Mouse (Mus musculus): ENCODE results near the gene Gm20481. TPM values are rescaled to one million over a fixed set of nuclear protein-coding genes. Genes with fewer than 3 reads are reported as not detected.

Gene Gm20481
- polyA plus RNA-seq, 1 experiment = not detected

- Histone ChIP-seq H3K4me3 (no peak overlapping the region), H3ac (ENCODE audit: control insufficient read depth, insufficient read length) (no peak overlapping the region), H3K4me2 (ENCODE audit: low read depth) (no peak overlapping the region), H3K27me3 (ENCODE audit: control insufficient read depth, insufficient read depth, insufficient read length) (no peaks in the 10 kb centered on the region), H3K79me2 (ENCODE audit: control insufficient read depth, insufficient read depth) (peaks cover 36% of the 10 kb centered on the region), H3K36me3 (ENCODE audit: control insufficient read depth, insufficient read depth) (peaks cover 49% of the 10 kb centered on the region)
- TF ChIP-seq REST (IDR thresholded peaks at IDR 0.05; ENCODE audit: insufficient read depth, insufficient read length) = no peak
- no peak for TF ChIP-seq SRF (IDR thresholded peaks at IDR 0.05; ENCODE audit: control insufficient read depth, insufficient read length, low read depth)
- TF ChIP-seq MYOG (IDR thresholded peaks at IDR 0.05; ENCODE audit: control insufficient read depth in 1 of 3, insufficient read depth in 1 of 3, insufficient read length in 2 of 3, low read depth in 2 of 3) = no peak
- no peak for TF ChIP-seq TCF3 (IDR thresholded peaks at IDR 0.05; ENCODE audit: insufficient read length, low read depth)
- TF ChIP-seq MAX (IDR thresholded peaks at IDR 0.05; ENCODE audit: low read depth) = no peak
- no peak for TF ChIP-seq MYOD1 (IDR thresholded peaks at IDR 0.05; ENCODE audit: control insufficient read depth in 1 of 3, insufficient read length in 2 of 3, low read depth in 2 of 3)
- TF ChIP-seq USF1 (IDR thresholded peaks at IDR 0.05; ENCODE audit: low read depth) = no peak
- TF ChIP-seq TCF12 (IDR thresholded peaks at IDR 0.05; ENCODE audit: insufficient read depth, poor library complexity, severe bottlenecking) = no peak
- TF ChIP-seq POLR2AphosphoS2 (IDR thresholded peaks at IDR 0.05; ENCODE audit: insufficient read length, low read depth) = no peak
- no peak for TF ChIP-seq E2F4 (IDR thresholded peaks at IDR 0.05; ENCODE audit: insufficient read depth)
These were observed 37.8 kb downstream of the Gm20481 start for GRCm38 (mm10) chr17:35007387-35007991.

GRCm38 (mm10) chr17:35009586-35009985, 39.9 kb downstream of the Gm20481 start:
- H3ac ChIP-seq (ENCODE audit: control insufficient read depth, insufficient read length) = no peak overlapping the region

GRCm38 (mm10) chr17:35011440-35011839, 41.7 kb downstream of the Gm20481 start:
- H3K79me2 ChIP-seq (ENCODE audit: control insufficient read depth, insufficient read depth) = peaks cover 4% of the 10 kb centered on the region
- H3K4me3 ChIP-seq = no peak overlapping the region
- H3K27me3 ChIP-seq (ENCODE audit: control insufficient read depth, insufficient read depth, insufficient read length) = no peaks in the 10 kb centered on the region
- peaks cover 39% of the 10 kb centered on the region for H3K36me3 ChIP-seq (ENCODE audit: control insufficient read depth, insufficient read depth)
- no peak overlapping the region for H3ac ChIP-seq (ENCODE audit: control insufficient read depth, insufficient read length)
- TF ChIP-seq POLR2A (IDR thresholded peaks at IDR 0.05; ENCODE audit: insufficient read length, low read depth) (peak; percentile 28), MYOD1 (IDR thresholded peaks at IDR 0.05; ENCODE audit: control insufficient read depth in 1 of 3, insufficient read length in 2 of 3, low read depth in 2 of 3) (no peak)
- no peak overlapping the region for H3K4me2 ChIP-seq (ENCODE audit: low read depth)

More at GRCm38 (mm10) chr17:35009586-35009985, 39.9 kb downstream of the Gm20481 start:
- TF ChIP-seq USF1 (IDR thresholded peaks at IDR 0.05; ENCODE audit: low read depth) (no peak), POLR2AphosphoS2 (IDR thresholded peaks at IDR 0.05; ENCODE audit: insufficient read length, low read depth) (no peak), E2F4 (IDR thresholded peaks at IDR 0.05; ENCODE audit: insufficient read depth) (no peak), MYOG (IDR thresholded peaks at IDR 0.05; ENCODE audit: control insufficient read depth in 1 of 3, insufficient read depth in 1 of 3, insufficient read length in 2 of 3, low read depth in 2 of 3) (no peak), POLR2A (IDR thresholded peaks at IDR 0.05; ENCODE audit: insufficient read length, low read depth) (no peak), SRF (IDR thresholded peaks at IDR 0.05; ENCODE audit: control insufficient read depth, insufficient read length, low read depth) (no peak), TCF3 (IDR thresholded peaks at IDR 0.05; ENCODE audit: insufficient read length, low read depth) (no peak), TCF12 (IDR thresholded peaks at IDR 0.05; ENCODE audit: insufficient read depth, poor library complexity, severe bottlenecking) (no peak), MAX (IDR thresholded peaks at IDR 0.05; ENCODE audit: low read depth) (no peak), CEBPB (IDR thresholded peaks at IDR 0.05; ENCODE audit: insufficient read depth, poor library complexity, severe bottlenecking) (no peak), REST (IDR thresholded peaks at IDR 0.05; ENCODE audit: insufficient read depth, insufficient read length) (no peak), MYOD1 (IDR thresholded peaks at IDR 0.05; ENCODE audit: control insufficient read depth in 1 of 3, insufficient read length in 2 of 3, low read depth in 2 of 3) (no peak)
- no peak overlapping the region for H3K4me3 ChIP-seq
- no peaks in the 10 kb centered on the region for H3K27me3 ChIP-seq (ENCODE audit: control insufficient read depth, insufficient read depth, insufficient read length)
- no peak overlapping the region for H3K4me2 ChIP-seq (ENCODE audit: low read depth)
- H3K36me3 ChIP-seq (ENCODE audit: control insufficient read depth, insufficient read depth) = peaks cover 55% of the 10 kb centered on the region
- H3K79me2 ChIP-seq (ENCODE audit: control insufficient read depth, insufficient read depth) = peaks cover 15% of the 10 kb centered on the region

- Histone ChIP-seq H3ac (ENCODE audit: control insufficient read depth, insufficient read length) (no peak overlapping the region), H3K79me2 (ENCODE audit: control insufficient read depth, insufficient read depth) (peaks cover 4% of the 10 kb centered on the region), H3K36me3 (ENCODE audit: control insufficient read depth, insufficient read depth) (peaks cover 29% of the 10 kb centered on the region), H3K4me2 (ENCODE audit: low read depth) (no peak overlapping the region), H3K4me3 (no peak overlapping the region), H3K27me3 (ENCODE audit: control insufficient read depth, insufficient read depth, insufficient read length) (no peaks in the 10 kb centered on the region)
- TF ChIP-seq CEBPB (IDR thresholded peaks at IDR 0.05; ENCODE audit: insufficient read depth, poor library complexity, severe bottlenecking) (no peak), MYOG (IDR thresholded peaks at IDR 0.05; ENCODE audit: control insufficient read depth in 1 of 3, insufficient read depth in 1 of 3, insufficient read length in 2 of 3, low read depth in 2 of 3) (no peak), POLR2A (IDR thresholded peaks at IDR 0.05; ENCODE audit: insufficient read length, low read depth) (peak; percentile 19)
These were observed 42.7 kb downstream of the Gm20481 start for GRCm38 (mm10) chr17:35012430-35012829.

GRCm38 (mm10) chr17:35013221-35013620, 43.5 kb downstream of the Gm20481 start:
- Histone ChIP-seq H3K27me3 (ENCODE audit: control insufficient read depth, insufficient read depth, insufficient read length) (no peaks in the 10 kb centered on the region), H3K36me3 (ENCODE audit: control insufficient read depth, insufficient read depth) (peaks cover 23% of the 10 kb centered on the region), H3K79me2 (ENCODE audit: control insufficient read depth, insufficient read depth) (no peaks in the 10 kb centered on the region), H3K4me3 (no peak overlapping the region), H3K4me2 (ENCODE audit: low read depth) (no peak overlapping the region), H3ac (ENCODE audit: control insufficient read depth, insufficient read length) (no peak overlapping the region)
- no peak for TF ChIP-seq POLR2A (IDR thresholded peaks at IDR 0.05; ENCODE audit: insufficient read length, low read depth)
- TF ChIP-seq SRF (IDR thresholded peaks at IDR 0.05; ENCODE audit: control insufficient read depth, insufficient read length, low read depth) = no peak
- no peak for TF ChIP-seq CEBPB (IDR thresholded peaks at IDR 0.05; ENCODE audit: insufficient read depth, poor library complexity, severe bottlenecking)
- no peak for TF ChIP-seq REST (IDR thresholded peaks at IDR 0.05; ENCODE audit: insufficient read depth, insufficient read length)
- TF ChIP-seq POLR2AphosphoS2 (IDR thresholded peaks at IDR 0.05; ENCODE audit: insufficient read length, low read depth) = no peak
- no peak for TF ChIP-seq E2F4 (IDR thresholded peaks at IDR 0.05; ENCODE audit: insufficient read depth)

Measured in myocyte (in vitro differentiated cells).